Comparison of ENCODE assay signal across 15 mouse cellular contexts in genomic region chr7:99699106-99699505, GRCm38 (mm10). TPM values are rescaled to one million over a fixed set of nuclear protein-coding genes. Genes with fewer than 3 reads are reported as not detected.
A peak's percentile ranks its signal among the peaks of the same experiment; 100 is the strongest.
DNase-seq lines count a peak whose midpoint lies in the region; ATAC-seq and TF ChIP-seq lines count a peak whose summit lies in the region.
"Had no signal": no experiment of that assay in that cellular context is flagged by ENCODE, and none has a peak within 500 bp of the region (broad histone marks: within the 10 kb centered on the region; RNA-seq: fewer than 3 reads in every experiment).

No protein-coding gene starts in this region.

- H3K4me3 ChIP-seq in gastrocnemius, adult 2 months, result no peak overlapping the region
- no peak overlapping the region for H3K4me3 ChIP-seq in kidney, embryonic 16.5 days (ENCODE audit: low read length)
- H3K4me3 ChIP-seq in testis, adult 2 months (ENCODE audit: control insufficient read depth, low read depth, low read length), result peak overlapping the region; percentile 8; the same call in 1 of the 2 replicates
- H3K4me3 ChIP-seq: midbrain, embryonic 12.5 days had no signal

- H3K4me1 ChIP-seq in kidney, embryonic 16.5 days (ENCODE audit: insufficient read depth, low read length), result peaks cover 11% of the 10 kb centered on the region; the same call in 1 of the 2 replicates
- H3K4me1 ChIP-seq in testis, adult 2 months (ENCODE audit: control insufficient read depth, insufficient read depth, low read length), result peaks cover 3% of the 10 kb centered on the region
- H3K4me1 ChIP-seq: midbrain, embryonic 12.5 days had no signal

- ATAC-seq in kidney, embryonic 16.5 days (ENCODE audit: low FRiP score, low TSS enrichment), result no peak

- H3K27ac ChIP-seq in gastrocnemius, adult 2 months, result peak overlapping the region; percentile 73
- peak overlapping the region; percentile 30; the same call in 1 of the 2 replicates for H3K27ac ChIP-seq in kidney, embryonic 16.5 days (ENCODE audit: low read length)
- no peak overlapping the region for H3K27ac ChIP-seq in testis, adult 2 months (ENCODE audit: control insufficient read depth, insufficient read depth, low read depth, low read length)
- H3K27ac ChIP-seq: midbrain, embryonic 12.5 days had no signal

- 36% methylated on average over 3 of the region's 3 CpGs for WGBS in kidney, embryonic 16.5 days

- intact Hi-C loops in gastrocnemius, adult 2 months (cut with DNase I), result no loop called here
- intact Hi-C loops in gastrocnemius, postnatal 14 days (cut with DNase I; ENCODE audit: low total_unique reads), result no loop called here

- no peak for DNase-seq in gastrocnemius, adult 2 months
- DNase-seq in gastrocnemius, postnatal 14 days, result no peak
- DNase-seq in kidney, postnatal 14 days, result no peak
- DNase-seq in testis, postnatal 10 days (ENCODE audit: low spot score), result no peak
- DNase-seq in ovary, adult 18-20 months (ENCODE audit: low spot score), result no peak
- no peak for DNase-seq in cerebellum, postnatal 25 days
- DNase-seq: thymus, adult 2 months had no signal

- no peaks in the 10 kb centered on the region for H3K36me3 ChIP-seq in kidney, embryonic 16.5 days (ENCODE audit: insufficient read depth, low read length)
- no peaks in the 10 kb centered on the region for H3K36me3 ChIP-seq in testis, adult 2 months (ENCODE audit: control insufficient read depth, insufficient read depth, low read length)
- H3K36me3 ChIP-seq: midbrain, embryonic 12.5 days had no signal

- TF ChIP-seq CTCF in gastrocnemius, adult 2 months (IDR thresholded peaks at IDR 0.05), result no peak
- no peak for TF ChIP-seq CTCF in testis, adult 2 months (IDR thresholded peaks at IDR 0.05; ENCODE audit: control insufficient read depth, insufficient read depth, insufficient replicate concordance, low read depth, low read length)

- no peaks in the 10 kb centered on the region for H3K27me3 ChIP-seq in kidney, embryonic 16.5 days (ENCODE audit: insufficient read depth, low read length)
- no peaks in the 10 kb centered on the region for H3K27me3 ChIP-seq in testis, adult 2 months (ENCODE audit: control insufficient read depth, insufficient read depth, low read length)
- H3K27me3 ChIP-seq: midbrain, embryonic 12.5 days had no signal

- H3K4me2 ChIP-seq in kidney, embryonic 16.5 days (replicated peaks; ENCODE audit: low read depth, low read length), result no peak overlapping the region
- H3K4me2 ChIP-seq: midbrain, embryonic 12.5 days had no signal

- no peak overlapping the region for H3K9ac ChIP-seq in kidney, embryonic 16.5 days (replicated peaks; ENCODE audit: low read length)
- H3K9ac ChIP-seq: midbrain, embryonic 12.5 days had no signal

- no peak for TF ChIP-seq POLR2A in testis, adult 2 months (IDR thresholded peaks at IDR 0.05; ENCODE audit: control insufficient read depth, low read depth, low read length)

- no peaks in the 10 kb centered on the region for H3K9me3 ChIP-seq in kidney, embryonic 16.5 days (ENCODE audit: low read length)
- H3K9me3 ChIP-seq: midbrain, embryonic 12.5 days had no signal

RNA-seq across cellular contexts. Expression of gene Slco2b1, which starts 12.0 kb away (rescaled TPM):
- total RNA-seq in gastrocnemius, adult 2 months (2021), result 1 to 10 TPM; 5.2 to 7.1 TPM
- 1 to 10 TPM; 6.4 to 7.5 TPM for total RNA-seq in gastrocnemius, postnatal 14 days (2021)
- 3.0 and 3.4 TPM in 2 replicates for polyA plus RNA-seq in kidney, embryonic 16.5 days (2015; fragmentation: Nextera tagmentation; extraction: Ambion mirVana)
- 2.0 and 2.5 TPM in 2 replicates for polyA plus RNA-seq in testis, adult 2 months (2012; rRNA removed)

RNA-seq across cellular contexts. Expression of gene Olfr520, which starts 31.0 kb away (rescaled TPM):
- total RNA-seq in gastrocnemius, adult 2 months (2021), result not detected
- under 1 TPM in 1 of 2 experiments, not detected in 1; 0.31 TPM for total RNA-seq in gastrocnemius, postnatal 14 days (2021)
- polyA plus RNA-seq in kidney, embryonic 16.5 days (2015; fragmentation: Nextera tagmentation; extraction: Ambion mirVana), result not detected in 2 replicates
- 0.22 TPM in 1 of 2 replicates, not detected in the other for polyA plus RNA-seq in testis, adult 2 months (2012; rRNA removed)
- total RNA-seq: adrenal gland, postnatal 25 days; layer of hippocampus, postnatal 10 days had no signal
- polyA plus RNA-seq: limb, embryonic 11.5 days; liver, embryonic 16.5 days; midbrain, embryonic 12.5 days; spleen, adult 2 months; thymus, adult 2 months had no signal
